Mouse (Mus musculus): ENCODE results near the gene Bbs1. TPM values are rescaled to one million over a fixed set of nuclear protein-coding genes. Genes with fewer than 3 reads are reported as not detected.
"Not testable (repeated sequence)": the region's sequence is repeated elsewhere in the genome, so short reads cannot be mapped to it uniquely, and the experiment has no call there.

Gene Bbs1
- polyA plus RNA-seq, 1 experiment, result 28.5 TPM

DNA sequence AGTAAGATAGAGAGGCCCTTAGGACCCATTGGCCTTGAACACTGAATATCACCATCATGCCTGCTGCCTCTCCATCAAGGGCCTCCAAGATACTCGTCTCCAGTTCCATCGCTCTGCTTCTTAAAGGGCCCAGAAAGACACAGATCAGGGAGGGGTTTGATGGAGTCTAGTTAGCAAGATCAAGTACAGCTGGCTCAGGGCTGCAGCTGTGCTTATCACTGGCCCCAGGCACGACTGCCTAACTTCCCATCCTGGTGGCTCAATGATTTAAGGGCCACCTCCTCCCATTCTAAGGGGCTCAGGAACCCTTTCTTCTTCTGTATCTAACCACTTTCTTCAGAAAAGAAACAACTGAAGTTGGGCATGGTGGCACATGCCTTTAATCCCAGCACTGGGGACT is 14.6 kb downstream of the Bbs1 start:
- no peak overlapping the region for H3K4me3 ChIP-seq (ENCODE audit: insufficient read depth, low read length)
- H3K4me1 ChIP-seq (ENCODE audit: control insufficient read depth, insufficient read depth, low read length), result no peaks in the 10 kb centered on the region
- TF ChIP-seq CTCF (IDR thresholded peaks at IDR 0.05; ENCODE audit: extremely low read depth, insufficient read depth, low read length) (no peak), POLR2A (IDR thresholded peaks at IDR 0.05; ENCODE audit: extremely low read depth, insufficient read depth, low read length) (no peak)
- no peak overlapping the region for H3K27ac ChIP-seq (ENCODE audit: insufficient read depth, low read length)

DNA sequence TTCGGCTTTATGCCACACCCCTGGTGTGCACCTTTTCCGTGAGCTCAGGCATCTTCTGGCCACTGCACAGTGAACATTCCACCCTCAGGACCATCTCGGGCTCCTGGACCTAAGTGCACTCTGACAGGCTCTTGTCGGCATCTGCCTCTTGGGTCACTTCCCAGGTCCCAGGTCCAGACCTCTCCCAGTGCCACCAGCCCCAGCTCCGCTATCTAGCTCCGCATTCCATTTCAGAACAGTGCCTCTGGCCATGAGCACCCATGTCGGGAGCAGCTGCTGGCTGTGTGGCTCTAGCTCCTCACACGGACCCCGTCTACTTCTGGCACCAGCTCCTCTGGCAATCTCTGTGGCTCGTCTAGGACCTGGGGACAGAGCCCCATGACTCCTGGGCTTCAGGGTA is 16.6 kb downstream of the Bbs1 start:
- TF ChIP-seq POLR2A (IDR thresholded peaks at IDR 0.05; ENCODE audit: extremely low read depth, insufficient read depth, low read length) (no peak), CTCF (IDR thresholded peaks at IDR 0.05; ENCODE audit: extremely low read depth, insufficient read depth, low read length) (no peak)
- Histone ChIP-seq H3K4me3 (ENCODE audit: insufficient read depth, low read length) (no peak overlapping the region), H3K27ac (ENCODE audit: insufficient read depth, low read length) (no peak overlapping the region), H3K4me1 (ENCODE audit: control insufficient read depth, insufficient read depth, low read length) (no peaks in the 10 kb centered on the region)

- Histone ChIP-seq H3K4me1 (ENCODE audit: control insufficient read depth, insufficient read depth, low read length) (peaks cover 2% of the 10 kb centered on the region; the same call in 1 of the 2 replicates), H3K27ac (ENCODE audit: insufficient read depth, low read length) (no peak overlapping the region), H3K4me3 (ENCODE audit: insufficient read depth, low read length) (no peak overlapping the region)
- TF ChIP-seq CTCF (IDR thresholded peaks at IDR 0.05; ENCODE audit: extremely low read depth, insufficient read depth, low read length), result no peak
- no peak for TF ChIP-seq POLR2A (IDR thresholded peaks at IDR 0.05; ENCODE audit: extremely low read depth, insufficient read depth, low read length)
Observed at GRCm38 (mm10) chr19:4883961-4884360, 22.5 kb downstream of the Bbs1 start.

DNA sequence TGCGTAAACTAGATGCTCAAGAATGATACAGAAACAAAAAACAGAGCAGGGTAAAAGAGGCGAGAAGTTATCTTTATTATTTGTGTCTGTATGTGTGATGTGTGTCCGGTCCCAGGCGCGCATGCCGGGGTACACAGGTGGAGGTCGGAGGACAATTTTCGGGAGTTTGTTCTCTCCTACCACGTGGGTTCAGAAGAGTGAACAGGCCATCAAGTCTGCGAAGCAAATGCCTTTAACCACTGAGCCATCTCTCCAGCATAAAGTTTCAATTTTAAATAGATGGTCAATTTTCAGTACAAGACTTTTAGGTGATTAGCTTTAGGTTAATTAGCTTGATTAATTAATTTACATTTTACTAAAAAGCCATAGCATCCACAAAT is 27.1 kb downstream of the Bbs1 start:
- no peak overlapping the region for H3K27ac ChIP-seq (ENCODE audit: insufficient read depth, low read length)
- peaks cover 3% of the 10 kb centered on the region; the same call in 1 of the 2 replicates for H3K4me1 ChIP-seq (ENCODE audit: control insufficient read depth, insufficient read depth, low read length)
- no peak for TF ChIP-seq CTCF (IDR thresholded peaks at IDR 0.05; ENCODE audit: extremely low read depth, insufficient read depth, low read length)
- TF ChIP-seq POLR2A (IDR thresholded peaks at IDR 0.05; ENCODE audit: extremely low read depth, insufficient read depth, low read length), result no peak
- H3K4me3 ChIP-seq (ENCODE audit: insufficient read depth, low read length), result peak overlapping the region; percentile 84

- TF ChIP-seq POLR2A (IDR thresholded peaks at IDR 0.05; ENCODE audit: extremely low read depth, insufficient read depth, low read length) (peak; percentile 51; the same call in 1 of the 2 replicates), CTCF (IDR thresholded peaks at IDR 0.05; ENCODE audit: extremely low read depth, insufficient read depth, low read length) (no peak)
- peaks cover 3% of the 10 kb centered on the region; the same call in 1 of the 2 replicates for H3K4me1 ChIP-seq (ENCODE audit: control insufficient read depth, insufficient read depth, low read length)
- 0 out of 2 replicates have a peak within 1 kb of the TSS, but pooled peaks have one; percentile 23 for H3K27ac ChIP-seq (ENCODE audit: insufficient read depth, low read length)
Observed at GRCm38 (mm10) chr19:4878405-4879323, 27.8 kb downstream of the Bbs1 start, which contains the start of gene Zdhhc24. Gene Zdhhc24, plus strand, starts transcription at chr19:4878668.

GRCm38 (mm10) chr19:4877785-4878184 is 28.6 kb downstream of the Bbs1 start, which contains the start of gene Actn3:
Gene Actn3, minus strand, starts transcription at chr19:4877909.
- peak within 1 kb of the TSS; percentile 84 for H3K4me3 ChIP-seq (ENCODE audit: insufficient read depth, low read length)
- H3K27ac ChIP-seq (ENCODE audit: insufficient read depth, low read length), result 0 out of 2 replicates have a peak within 1 kb of the TSS, but pooled peaks have one; percentile 23
- TF ChIP-seq CTCF (IDR thresholded peaks at IDR 0.05; ENCODE audit: extremely low read depth, insufficient read depth, low read length), result no peak
- no peak for TF ChIP-seq POLR2A (IDR thresholded peaks at IDR 0.05; ENCODE audit: extremely low read depth, insufficient read depth, low read length)
- H3K4me1 ChIP-seq (ENCODE audit: control insufficient read depth, insufficient read depth, low read length), result peaks cover 3% of the 10 kb centered on the region; the same call in 1 of the 2 replicates

More at GRCm38 (mm10) chr19:4878405-4879323, 27.8 kb downstream of the Bbs1 start, which contains the start of gene Zdhhc24:
- H3K4me3 ChIP-seq (ENCODE audit: insufficient read depth, low read length), result peak within 1 kb of the TSS; percentile 84

GRCm38 (mm10) chr19:4876755-4877154 is 29.7 kb downstream of the Bbs1 start:
- H3K27ac ChIP-seq (ENCODE audit: insufficient read depth, low read length), result no peak overlapping the region
- peaks cover 3% of the 10 kb centered on the region; the same call in 1 of the 2 replicates for H3K4me1 ChIP-seq (ENCODE audit: control insufficient read depth, insufficient read depth, low read length)
- no peak for TF ChIP-seq CTCF (IDR thresholded peaks at IDR 0.05; ENCODE audit: extremely low read depth, insufficient read depth, low read length)
- TF ChIP-seq POLR2A (IDR thresholded peaks at IDR 0.05; ENCODE audit: extremely low read depth, insufficient read depth, low read length), result no peak
- no peak overlapping the region for H3K4me3 ChIP-seq (ENCODE audit: insufficient read depth, low read length)

- peaks cover 3% of the 10 kb centered on the region; the same call in 1 of the 2 replicates for H3K4me1 ChIP-seq (ENCODE audit: control insufficient read depth, insufficient read depth, low read length)
- no peak overlapping the region for H3K4me3 ChIP-seq (ENCODE audit: insufficient read depth, low read length)
- H3K27ac ChIP-seq (ENCODE audit: insufficient read depth, low read length), result no peak overlapping the region
- no peak for TF ChIP-seq CTCF (IDR thresholded peaks at IDR 0.05; ENCODE audit: extremely low read depth, insufficient read depth, low read length)
- TF ChIP-seq POLR2A (IDR thresholded peaks at IDR 0.05; ENCODE audit: extremely low read depth, insufficient read depth, low read length), result no peak
Observed at GRCm38 (mm10) chr19:4876241-4876640, 30.2 kb downstream of the Bbs1 start.

GRCm38 (mm10) chr19:4874613-4875012 is 31.8 kb downstream of the Bbs1 start:
- H3K27ac ChIP-seq (ENCODE audit: insufficient read depth, low read length); H3K4me3 ChIP-seq (ENCODE audit: insufficient read depth, low read length); H3K4me1 ChIP-seq (ENCODE audit: control insufficient read depth, insufficient read depth, low read length): not testable (repeated sequence)

GRCm38 (mm10) chr19:4865147-4865546 is 41.3 kb downstream of the Bbs1 start:
- Histone ChIP-seq H3K27ac (ENCODE audit: insufficient read depth, low read length) (no peak overlapping the region), H3K4me3 (ENCODE audit: insufficient read depth, low read length) (no peak overlapping the region), H3K4me1 (ENCODE audit: control insufficient read depth, insufficient read depth, low read length) (no peaks in the 10 kb centered on the region)
- no peak for TF ChIP-seq POLR2A (IDR thresholded peaks at IDR 0.05; ENCODE audit: extremely low read depth, insufficient read depth, low read length)
- no peak for TF ChIP-seq CTCF (IDR thresholded peaks at IDR 0.05; ENCODE audit: extremely low read depth, insufficient read depth, low read length)

Data from cortical plate, adult 2 months (tissue).